Mouse (Mus musculus) MEL (cell line): Measurements from ENCODE around the gene Slc7a11. TPM values are rescaled to one million over a fixed set of nuclear protein-coding genes. Genes with fewer than 3 reads are reported as not detected.

Experiments used
- DNase-seq: peaks from one replicate; pipeline ENCODE4 v3.0.0; 2011; ENCODE audit warnings: low read depth, low spot score
- H3K27ac ChIP-seq: 2 replicates; pipeline ENCODE4 v1.5.1; 2012; ENCODE audit warnings: low read depth, mild to moderate bottlenecking, control low read depth, low read length, moderate library complexity; ENCODE audit not compliant: control insufficient read depth
- H3K27me3 ChIP-seq, 2 experiments: fragments of 150-350 bp in 1 of 2; sonication (generic) in 1 of 2; 2 replicates each; pipeline ENCODE4 v1.6.1; 2012; ENCODE audit warnings: low read length in 2 of 2, mild to moderate bottlenecking in 2 of 2, improper control_type of control experiment in 1 of 2, moderate library complexity in 1 of 2; ENCODE audit not compliant: insufficient read depth in 2 of 2, control insufficient read depth in 1 of 2
- H3K36me3 ChIP-seq, 2 experiments: 2 replicates each; pipeline ENCODE4 v1.6.1; 2012 to 2014; ENCODE audit warnings: low read length in 2 of 2, improper control_type of control experiment in 1 of 2, inconsistent platforms in 1 of 2, mild to moderate bottlenecking in 1 of 2; ENCODE audit not compliant: insufficient read depth in 2 of 2, control insufficient read depth in 1 of 2
- H3K4me1 ChIP-seq, 2 experiments: fragments of 150-350 bp in 1 of 2; sonication (generic) in 1 of 2; 2 replicates each; pipeline ENCODE4 v1.6.1; 2012; ENCODE audit warnings: low read length in 2 of 2, improper control_type of control experiment in 1 of 2, mild to moderate bottlenecking in 1 of 2; ENCODE audit not compliant: insufficient read depth in 2 of 2, control insufficient read depth in 1 of 2
- H3K4me3 ChIP-seq, 2 experiments: fragments of 150-350 bp in 1 of 2; sonication (generic) in 1 of 2; 2 replicates each; pipeline ENCODE4 v1.5.1; 2012; ENCODE audit warnings: low read depth in 2 of 2, low read length in 2 of 2, mild to moderate bottlenecking in 2 of 2, moderate library complexity in 2 of 2, control low read depth in 1 of 2, improper control_type of control experiment in 1 of 2; ENCODE audit not compliant: control insufficient read depth in 1 of 2, insufficient read depth in 1 of 2
- H3K79me2 ChIP-seq: 2 replicates; pipeline ENCODE4 v1.6.1; 2012; ENCODE audit warnings: mild to moderate bottlenecking, low read length, moderate library complexity; ENCODE audit not compliant: control insufficient read depth, poor library complexity, insufficient read depth
- H3K9ac ChIP-seq: 2 replicates; pipeline ENCODE4 v1.6.1; 2012; ENCODE audit warnings: low read depth, mild to moderate bottlenecking, control low read depth, low read length, moderate library complexity; ENCODE audit not compliant: control insufficient read depth, poor library complexity, severe bottlenecking
- H3K9me3 ChIP-seq: fragments of 150-350 bp; sonication (generic); replicated peaks from 2 replicates; pipeline ENCODE4 v1.6.1; 2012; ENCODE audit warnings: mild to moderate bottlenecking, low read length, improper control_type of control experiment, moderate library complexity; ENCODE audit not compliant: insufficient read depth
- CHD1 ChIP-seq: IDR thresholded peaks from 2 replicates; pipeline ENCODE4 v1.6.1; 2012; ENCODE audit warnings: low read depth, mild to moderate bottlenecking, inconsistent platforms, low read length, improper control_type of control experiment
- CHD2 ChIP-seq: IDR thresholded peaks from 2 replicates; pipeline ENCODE4 v1.6.1; 2011; ENCODE audit warnings: low read length, improper control_type of control experiment
- ELF1 ChIP-seq: IDR thresholded peaks from 2 replicates; pipeline ENCODE4 v1.6.1; 2014; ENCODE audit warnings: low read depth, mild to moderate bottlenecking, inconsistent platforms, low read length, improper control_type of control experiment, moderate library complexity
- GABPA ChIP-seq: IDR thresholded peaks from 2 replicates; pipeline ENCODE4 v1.6.1; 2012; ENCODE audit warnings: low read depth, mild to moderate bottlenecking, inconsistent platforms, low read length, improper control_type of control experiment, moderate library complexity
- HCFC1 ChIP-seq: IDR thresholded peaks from 2 replicates; pipeline ENCODE4 v1.6.1; 2012; ENCODE audit warnings: low read depth, mild to moderate bottlenecking, inconsistent platforms, low read length, improper control_type of control experiment, moderate library complexity
- JUND ChIP-seq: IDR thresholded peaks from 2 replicates; pipeline ENCODE4 v1.6.1; 2011; ENCODE audit warnings: low read depth, mild to moderate bottlenecking, improper control_type of control experiment, low read length
- KAT2A ChIP-seq: conservative IDR thresholded peaks from 2 replicates; pipeline ENCODE4 v1.6.1; 2012; ENCODE audit warnings: low read depth, low read length, improper control_type of control experiment, inconsistent platforms
- MAFK ChIP-seq: IDR thresholded peaks from 2 replicates; pipeline ENCODE4 v1.6.1; 2011; ENCODE audit warnings: low read depth, mild to moderate bottlenecking, low read length, improper control_type of control experiment, borderline replicate concordance
- MAX ChIP-seq: IDR thresholded peaks from 2 replicates; pipeline ENCODE4 v1.6.1; 2011; ENCODE audit warnings: low read length, improper control_type of control experiment
- MAZ ChIP-seq: IDR thresholded peaks from 2 replicates; pipeline ENCODE4 v1.6.1; 2012; ENCODE audit warnings: low read depth, mild to moderate bottlenecking, inconsistent platforms, low read length, improper control_type of control experiment
- MYB ChIP-seq: IDR thresholded peaks from 2 replicates; pipeline ENCODE4 v1.6.1; 2011; ENCODE audit warnings: mild to moderate bottlenecking, low read depth, low read length, improper control_type of control experiment
- NELFE ChIP-seq: IDR thresholded peaks from 2 replicates; pipeline ENCODE4 v1.6.1; 2011; ENCODE audit warnings: low read depth, low read length, improper control_type of control experiment
- NRF1 ChIP-seq: IDR thresholded peaks from 2 replicates; pipeline ENCODE4 v1.6.1; 2014; ENCODE audit warnings: low read depth, mild to moderate bottlenecking, inconsistent platforms, low read length, improper control_type of control experiment, moderate library complexity; ENCODE audit not compliant: poor library complexity, insufficient read depth, severe bottlenecking
- POLR2A ChIP-seq, 2 experiments: IDR thresholded peaks; 2 replicates each; pipeline ENCODE4 v1.6.1; 2011 to 2012; ENCODE audit warnings: low read length in 2 of 2, mild to moderate bottlenecking in 2 of 2, control low read depth in 1 of 2, improper control_type of control experiment in 1 of 2, low read depth in 1 of 2, moderate library complexity in 1 of 2; ENCODE audit not compliant: control insufficient read depth in 1 of 2, insufficient read depth in 1 of 2, poor library complexity in 1 of 2
- POLR2AphosphoS2 ChIP-seq: IDR thresholded peaks from 2 replicates; pipeline ENCODE4 v1.6.1; 2011; ENCODE audit warnings: low read length, improper control_type of control experiment
- RAD21 ChIP-seq: IDR thresholded peaks from 2 replicates; pipeline ENCODE4 v1.6.1; 2011; ENCODE audit warnings: mild to moderate bottlenecking, low read depth, low read length, improper control_type of control experiment
- RCOR1 ChIP-seq: IDR thresholded peaks from 2 replicates; pipeline ENCODE4 v1.6.1; 2012; ENCODE audit warnings: low read depth, mild to moderate bottlenecking, inconsistent platforms, low read length, improper control_type of control experiment
- SIN3A ChIP-seq: IDR thresholded peaks from 2 replicates; pipeline ENCODE4 v1.6.1; 2012; ENCODE audit warnings: low read length, improper control_type of control experiment, inconsistent platforms
- TAL1 ChIP-seq: IDR thresholded peaks from 2 replicates; pipeline ENCODE4 v1.6.1; 2012; ENCODE audit warnings: mild to moderate bottlenecking, inconsistent platforms, low read length, moderate library complexity, mixed read lengths
- TBP ChIP-seq: IDR thresholded peaks from 2 replicates; pipeline ENCODE4 v1.8.0; 2011; ENCODE audit warnings: low read depth, low read length, improper control_type of control experiment
- ZNF384 ChIP-seq: IDR thresholded peaks from 2 replicates; pipeline ENCODE4 v1.6.1; 2012; ENCODE audit warnings: low read depth, mild to moderate bottlenecking, inconsistent platforms, low read length, improper control_type of control experiment
- polyA plus RNA-seq, 2 experiments: library from polyadenylated mRNA; stranded (reverse) in 1 of 2; unstranded in 1 of 2; fragments of >175 nt in 1 of 2; fragments of >200 nt in 1 of 2; gene quantifications; 2 replicates each; pipeline versions ENCODE4 v1.2.1 to v1.2.4; 2012; ENCODE audit warnings: low replicate concordance in 2 of 2, low read depth in 1 of 2; ENCODE audit not compliant: insufficient read length in 2 of 2, insufficient read depth in 1 of 2, missing spikeins in 1 of 2
- total RNA-seq: library from RNA; depleted of rRNA; stranded (reverse); fragments of 300-350 nt; gene quantifications from 2 replicates; pipeline ENCODE4 v1.2.3, GENCODE M21; 2012

Slc7a11 gene
- total and polyA plus RNA-seq, 3 experiments: 0.69 to 3.3 TPM; not detected in 1

DNA sequence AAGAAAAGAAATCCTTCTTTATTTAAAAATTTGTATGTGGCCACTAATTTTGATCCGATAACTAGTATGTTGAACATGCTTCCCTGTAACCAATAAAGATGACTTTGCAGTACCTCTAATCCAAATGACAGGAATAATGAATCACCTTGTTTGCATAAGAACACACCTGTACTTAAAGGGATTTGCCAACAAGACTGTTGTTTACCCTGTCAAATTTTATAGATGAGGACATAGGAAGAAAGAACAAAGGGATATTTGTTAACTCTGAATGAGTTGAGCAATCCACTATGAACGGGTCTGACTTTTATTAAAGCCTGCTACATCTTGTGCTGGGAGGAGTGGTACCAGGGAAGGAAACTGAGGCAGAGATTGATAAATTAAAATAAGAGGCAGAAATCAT lies 181.3 kb downstream of the Slc7a11 start:
- Histone ChIP-seq H3K27me3 (no peaks in the 10 kb centered on the region; a peak in 1 of 4 replicates), H3K4me1 (no peaks in the 10 kb centered on the region), H3K9me3 (no peaks in the 10 kb centered on the region), H3K27ac (no peak overlapping the region), H3K36me3 (no peaks in the 10 kb centered on the region), H3K79me2 (no peaks in the 10 kb centered on the region), H3K4me3 (no peak overlapping the region), H3K9ac (no peak overlapping the region)
- no peak for TF ChIP-seq ZNF384
- DNase-seq: no peak

DNA sequence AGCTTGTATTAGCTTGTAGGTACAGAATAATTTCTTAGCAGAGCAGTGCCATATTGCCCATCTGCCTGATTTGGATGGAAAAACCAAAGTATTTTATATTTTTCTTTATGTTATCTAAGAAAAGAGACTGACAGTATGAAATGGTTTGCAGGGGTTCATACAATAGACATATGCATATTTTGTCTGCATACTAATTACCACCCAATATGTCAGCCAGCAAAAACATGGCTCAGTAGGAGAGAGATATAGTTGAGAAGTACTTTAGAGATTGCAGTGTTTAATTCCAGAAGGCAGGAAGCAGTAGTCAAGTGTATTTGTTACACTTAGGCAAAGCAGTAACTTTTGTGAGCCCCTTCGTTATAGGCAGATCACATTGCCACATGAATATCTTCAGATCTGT lies 182.7 kb downstream of the Slc7a11 start:
- Histone ChIP-seq H3K4me1 (no peaks in the 10 kb centered on the region), H3K36me3 (no peaks in the 10 kb centered on the region), H3K79me2 (no peaks in the 10 kb centered on the region), H3K9me3 (no peaks in the 10 kb centered on the region), H3K9ac (no peak overlapping the region)
- no peak for DNase-seq
- no peak for TF ChIP-seq CHD1
- TF ChIP-seq JUND: no peak
- TF ChIP-seq GABPA: no peak
- no peak for TF ChIP-seq TAL1
- TF ChIP-seq RCOR1: no peak
- TF ChIP-seq NELFE: no peak
- no peak for TF ChIP-seq CHD2
- TF ChIP-seq SIN3A: no peak
- no peak for TF ChIP-seq HCFC1
- TF ChIP-seq POLR2A (IDR thresholded peaks at IDR 0.05; ENCODE audit: control insufficient read depth in 1 of 2, insufficient read depth in 1 of 2, low read depth in 1 of 2, low read length in 2 of 2, poor library complexity in 1 of 2): no peak
- no peak for TF ChIP-seq ELF1
- TF ChIP-seq TBP: no peak
- no peak for TF ChIP-seq KAT2A
- TF ChIP-seq NRF1: no peak
- TF ChIP-seq MYB: no peak
- TF ChIP-seq MAFK: no peak
- no peak for TF ChIP-seq MAZ
- TF ChIP-seq, all 39 proteins: peak for 0
- Histone ChIP-seq H3K4me3 (no peak overlapping the region), H3K27ac (no peak overlapping the region), H3K27me3 (no peaks in the 10 kb centered on the region; a peak in 1 of 4 replicates)

DNA sequence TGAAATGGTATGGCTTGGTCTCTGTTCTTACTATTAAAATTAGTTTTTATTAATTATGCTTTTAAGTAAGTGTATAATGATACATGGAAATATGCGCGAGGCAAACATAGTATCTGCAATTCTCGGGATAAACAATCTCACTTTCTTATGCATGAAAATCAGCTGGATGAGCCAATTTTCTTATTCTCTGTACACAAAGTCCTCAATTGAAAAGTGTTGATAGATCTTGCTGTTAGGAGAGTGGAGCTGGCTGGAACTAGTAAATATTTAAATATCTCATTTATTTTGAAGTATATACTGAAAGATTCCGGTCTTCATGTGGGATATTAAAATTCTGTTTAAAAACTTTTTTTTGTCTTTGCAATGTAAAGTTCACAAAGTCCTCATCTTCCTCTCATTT lies 184.6 kb downstream of the Slc7a11 start:
- H3K27me3 ChIP-seq: no peaks in the 10 kb centered on the region
- no peak overlapping the region for H3K27ac ChIP-seq
- H3K9ac ChIP-seq: no peak overlapping the region
- no peak overlapping the region for H3K4me3 ChIP-seq
- no peaks in the 10 kb centered on the region for H3K9me3 ChIP-seq
- TF ChIP-seq RAD21 (no peak), POLR2AphosphoS2 (no peak), MAX (no peak)
- no peaks in the 10 kb centered on the region for H3K4me1 ChIP-seq
- H3K36me3 ChIP-seq: no peaks in the 10 kb centered on the region
- H3K79me2 ChIP-seq: no peaks in the 10 kb centered on the region
- DNase-seq: no peak
